Mouse (Mus musculus) neural tube, embryonic 11.5 days (tissue): Measurements from ENCODE around the gene Bcl2l12. TPM values are rescaled to one million over a fixed set of nuclear protein-coding genes. Genes with fewer than 3 reads are reported as not detected.
A peak's percentile ranks its signal among the peaks of the same experiment; 100 is the strongest.

Experiments
- ATAC-seq: fragments of 200-750 bp; cut with Nextera tagmentation; 2 replicates; pipeline ENCODE4 v1.8.0; 2017; ENCODE audit warnings: moderate number of reproducible peaks, mild to moderate bottlenecking, moderate TSS enrichment, moderate library complexity; ENCODE audit not compliant: insufficient read depth, low FRiP score, low TSS enrichment
- DNase-seq: peaks from one replicate; pipeline ENCODE4 v3.0.0-alpha.2; 2015; ENCODE audit warnings: low spot score
- H3K27ac ChIP-seq: fragments of 300-500 bp; sonication (generic); 2 replicates; pipeline ENCODE4 v1.5.1; 2014; ENCODE audit warnings: low read depth, mild to moderate bottlenecking, low read length
- H3K27me3 ChIP-seq: fragments of 300-500 bp; sonication (generic); 2 replicates; pipeline ENCODE4 v1.6.1; 2014; ENCODE audit warnings: mild to moderate bottlenecking, low read length, mixed read lengths; ENCODE audit not compliant: control insufficient read depth, insufficient read depth
- H3K36me3 ChIP-seq: fragments of 300-500 bp; sonication (generic); 2 replicates; pipeline ENCODE4 v1.6.1; 2014; ENCODE audit warnings: mild to moderate bottlenecking, low read length, moderate library complexity, mixed read lengths; ENCODE audit not compliant: control insufficient read depth, insufficient read depth
- H3K4me1 ChIP-seq: fragments of 300-500 bp; sonication (generic); 2 replicates; pipeline ENCODE4 v1.6.1; 2014; ENCODE audit warnings: low read length, mixed read lengths; ENCODE audit not compliant: control insufficient read depth, insufficient read depth
- H3K4me2 ChIP-seq: fragments of 300-500 bp; sonication (generic); 2 replicates; pipeline ENCODE4 v1.6.1; 2014; ENCODE audit warnings: low read depth, mild to moderate bottlenecking, moderate library complexity
- H3K4me3 ChIP-seq: fragments of 300-500 bp; sonication (generic); 2 replicates; pipeline ENCODE4 v1.5.1; 2014; ENCODE audit warnings: low read depth, low read length
- H3K9ac ChIP-seq: fragments of 300-500 bp; sonication (generic); 2 replicates; pipeline ENCODE4 v1.6.1; 2014; ENCODE audit warnings: mild to moderate bottlenecking, low read length
- H3K9me3 ChIP-seq: fragments of 300-500 bp; sonication (generic); 2 replicates; pipeline ENCODE4 v1.6.1; 2016; ENCODE audit warnings: low read length; ENCODE audit not compliant: control insufficient read depth
- WGBS: fragments of 180-500 bp; shearing (Covaris S2); extraction: QIAGEN DNeasy Blood & Tissue Kit; methylation state at CpG from one replicate; pipeline ENCODE4 v1.1.7; 2014; 5-methylcytosine and 5-hydroxymethylcytosine counted together
- polyA plus RNA-seq: library from polyadenylated mRNA; unstranded; fragments of >200 nt; fragmentation: Nextera tagmentation; extraction: Ambion mirVana; gene quantifications from 2 replicates; pipeline ENCODE4 v1.2.1, GENCODE M21; 2014

Gene Bcl2l12
- polyA plus RNA-seq, 1 experiment from 2014 or later, result 52.9 TPM

DNA sequence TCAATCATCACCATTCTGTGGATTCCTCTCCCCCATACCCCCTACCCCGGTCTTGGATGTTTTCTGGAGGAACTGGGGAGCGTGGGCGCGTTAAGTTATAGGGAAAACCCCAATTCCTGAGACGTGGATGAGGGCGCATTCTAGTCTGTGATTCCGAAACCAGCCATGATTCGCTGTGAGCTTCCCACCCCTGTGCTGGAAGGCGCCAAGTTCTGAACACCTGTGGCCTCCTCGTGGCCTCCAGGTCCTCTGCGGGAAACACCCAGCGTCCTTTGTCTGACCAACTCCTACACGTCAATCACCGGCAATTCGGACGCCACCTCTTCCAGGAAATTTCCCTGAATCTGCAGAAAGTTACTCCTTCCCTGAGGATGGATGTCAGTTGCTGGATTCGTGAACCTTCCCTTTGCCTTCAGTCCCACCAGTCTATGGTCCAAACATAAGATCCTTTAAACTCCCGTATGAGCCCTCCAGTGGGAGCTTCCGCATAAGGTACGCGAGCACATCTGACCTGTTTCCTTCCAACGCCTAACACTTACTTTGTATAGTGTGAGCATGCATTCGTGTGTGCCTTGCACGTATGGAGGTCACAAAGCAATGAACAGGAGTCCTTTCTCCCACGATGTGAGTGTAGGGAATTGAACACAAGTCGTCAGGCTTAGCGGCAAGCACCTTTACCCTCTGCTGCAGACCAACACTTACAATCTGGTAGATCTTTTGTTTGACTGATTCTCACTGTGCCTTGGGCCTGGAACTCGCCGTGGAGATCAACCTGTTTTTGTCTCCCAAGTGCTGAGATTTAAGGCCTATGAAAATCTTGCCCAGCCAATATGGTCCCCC, 11.4 kb downstream of the Bcl2l12 start:
- Histone ChIP-seq H3K9me3 (no peaks in the 10 kb centered on the region), H3K9ac (peak overlapping the region; percentile 82), H3K27ac (peak overlapping the region; percentile 88), H3K36me3 (peaks cover 6% of the 10 kb centered on the region), H3K27me3 (no peaks in the 10 kb centered on the region), H3K4me3 (peak overlapping the region; percentile 93), H3K4me2 (peak overlapping the region; percentile 53), H3K4me1 (peaks cover 8% of the 10 kb centered on the region)
- peak; percentile 25; the same call in 1 of the 2 replicates for ATAC-seq
- WGBS, result under 1% methylated on average over 29 of the region's 29 CpGs
- peak; percentile 26 for DNase-seq

- Histone ChIP-seq H3K4me1 (peaks cover 8% of the 10 kb centered on the region), H3K27ac (peak within 1 kb of the TSS; percentile 91), H3K9ac (peak within 1 kb of the TSS; percentile 95), H3K9me3 (no peaks in the 10 kb centered on the region), H3K4me2 (peak within 1 kb of the TSS; percentile 59), H3K4me3 (peak within 1 kb of the TSS; percentile 93), H3K36me3 (peaks cover 11% of the 10 kb centered on the region), H3K27me3 (no peaks in the 10 kb centered on the region)
- ATAC-seq (peak; percentile 94), DNase-seq (peak; percentile 98)
- WGBS, result 1% methylated on average over 40 of the region's 42 CpGs
Measured at GRCm38 (mm10) chr7:44986192-44986878, 12.2 kb downstream of the Bcl2l12 start, which contains the start of gene Prmt1. TSS of gene Prmt1 (minus strand) at chr7:44986568.

GRCm38 (mm10) chr7:44985595-44986191, 12.8 kb downstream of the Bcl2l12 start:
- peak overlapping the region; percentile 91 for H3K27ac ChIP-seq
- peak overlapping the region; percentile 95 for H3K9ac ChIP-seq
- DNase-seq (peak; percentile 86), ATAC-seq (peak; percentile 25)
- H3K27me3 ChIP-seq, result no peaks in the 10 kb centered on the region
- no peaks in the 10 kb centered on the region for H3K9me3 ChIP-seq
- H3K4me2 ChIP-seq, result peak overlapping the region; percentile 59
- H3K4me3 ChIP-seq, result peak overlapping the region; percentile 93
- WGBS, result under 1% methylated on average over 41 of the region's 45 CpGs
- peaks cover 16% of the 10 kb centered on the region for H3K36me3 ChIP-seq
- H3K4me1 ChIP-seq, result peaks cover 8% of the 10 kb centered on the region

- no peak overlapping the region for H3K27ac ChIP-seq
- H3K9me3 ChIP-seq, result no peaks in the 10 kb centered on the region
- 42% methylated on average over 3 of the region's 3 CpGs for WGBS
- no peak overlapping the region for H3K9ac ChIP-seq
- H3K4me1 ChIP-seq, result peaks cover 8% of the 10 kb centered on the region
- no peaks in the 10 kb centered on the region for H3K27me3 ChIP-seq
- peak overlapping the region; percentile 93 for H3K4me3 ChIP-seq
- peak overlapping the region; percentile 59 for H3K4me2 ChIP-seq
- no peak for ATAC-seq
- DNase-seq, result no peak
- H3K36me3 ChIP-seq, result peaks cover 22% of the 10 kb centered on the region
Measured at GRCm38 (mm10) chr7:44984833-44985164, 13.7 kb downstream of the Bcl2l12 start.

DNA sequence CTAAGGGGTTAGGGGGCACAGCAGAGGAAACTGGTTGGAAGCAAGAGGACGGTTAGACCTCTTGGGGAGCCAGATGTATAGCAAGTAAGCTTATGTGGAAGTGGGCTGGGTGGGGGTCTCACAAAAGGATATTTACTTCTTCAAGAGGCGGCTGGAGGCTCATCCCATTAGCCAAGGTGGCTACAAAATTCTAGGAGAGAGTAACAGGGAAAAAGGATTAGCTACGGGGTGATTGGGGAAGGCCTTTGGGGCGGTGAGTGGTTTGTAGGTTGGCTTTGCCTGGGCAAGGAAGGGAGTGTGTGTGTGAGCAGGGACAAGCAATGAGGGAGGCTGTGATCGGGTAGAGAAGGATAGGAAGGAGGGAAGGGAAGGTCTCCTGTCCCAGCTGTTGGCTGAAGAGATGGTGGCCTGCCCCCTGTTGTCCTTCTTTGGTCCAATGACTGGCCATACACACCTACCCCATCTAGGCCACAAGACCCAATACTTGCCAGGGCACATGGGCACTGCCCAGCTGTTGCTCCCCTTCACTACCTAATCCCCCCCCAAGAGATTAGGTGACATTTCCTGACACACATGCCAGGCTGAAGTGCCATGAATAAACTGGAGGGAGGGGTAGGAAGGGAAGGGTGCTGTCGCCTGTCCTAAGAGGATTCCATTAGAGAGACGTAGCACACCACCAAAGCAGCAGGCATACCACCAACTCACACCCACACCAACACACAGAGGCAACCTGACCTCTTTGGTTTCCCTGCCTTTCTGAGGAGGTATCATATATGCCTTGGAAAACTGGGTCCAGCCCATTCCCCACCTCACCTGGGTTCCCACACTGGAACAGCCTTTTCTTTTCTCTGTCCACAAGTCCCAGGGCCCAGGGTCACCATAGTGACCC, 14.3 kb downstream of the Bcl2l12 start:
- peak overlapping the region; percentile 59 for H3K4me2 ChIP-seq
- peaks cover 27% of the 10 kb centered on the region for H3K36me3 ChIP-seq
- H3K4me1 ChIP-seq, result peaks cover 8% of the 10 kb centered on the region

GRCm38 (mm10) chr7:44983085-44983484, 15.4 kb downstream of the Bcl2l12 start:
- ATAC-seq (no peak), DNase-seq (peak; percentile 88)
- Histone ChIP-seq H3K36me3 (peaks cover 35% of the 10 kb centered on the region), H3K27me3 (no peaks in the 10 kb centered on the region), H3K27ac (no peak overlapping the region), H3K4me1 (peaks cover 6% of the 10 kb centered on the region), H3K4me3 (no peak overlapping the region), H3K9ac (no peak overlapping the region), H3K4me2 (no peak overlapping the region), H3K9me3 (no peaks in the 10 kb centered on the region)
- 39% methylated on average over 6 of the region's 6 CpGs for WGBS

More for the DNA sequence above, 14.3 kb downstream of the Bcl2l12 start:
- Histone ChIP-seq H3K9ac (no peak overlapping the region; the same call in 1 of the 2 replicates), H3K9me3 (no peaks in the 10 kb centered on the region), H3K27me3 (no peaks in the 10 kb centered on the region), H3K27ac (0 out of 2 replicates have a peak overlapping the region, but pooled peaks have one; percentile 29), H3K4me3 (peak overlapping the region; percentile 93)
- ATAC-seq (no peak), DNase-seq (no peak)
- WGBS, result 88% methylated on average over 7 of the region's 7 CpGs

DNA sequence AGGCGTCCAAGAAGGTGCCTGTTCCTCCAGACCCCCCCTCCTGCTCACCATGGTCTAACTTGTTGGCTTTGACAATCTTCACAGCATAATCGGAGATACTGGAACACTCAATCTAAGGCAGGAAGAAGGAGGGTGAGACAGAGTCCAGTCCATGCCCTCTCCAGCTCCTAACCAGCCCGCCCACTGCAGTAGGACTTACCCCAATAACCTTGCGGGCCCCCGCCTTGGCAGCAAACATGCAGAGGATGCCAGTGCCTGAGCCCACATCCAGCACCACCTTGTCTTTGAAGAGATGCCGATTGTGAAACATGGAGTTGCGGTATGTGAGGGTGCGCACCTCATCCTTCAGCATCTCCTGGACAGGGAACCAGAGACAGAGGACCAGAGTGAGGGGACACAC, 17.0 kb downstream of the Bcl2l12 start:
- no peak overlapping the region for H3K4me2 ChIP-seq
- H3K36me3 ChIP-seq, result peaks cover 50% of the 10 kb centered on the region
- no peak overlapping the region for H3K27ac ChIP-seq
- DNase-seq, result no peak
- peaks cover 6% of the 10 kb centered on the region for H3K4me1 ChIP-seq
- no peaks in the 10 kb centered on the region for H3K9me3 ChIP-seq
- H3K9ac ChIP-seq, result no peak overlapping the region
- H3K4me3 ChIP-seq, result no peak overlapping the region
- H3K27me3 ChIP-seq, result no peaks in the 10 kb centered on the region
- WGBS, result 95% methylated on average over 8 of the region's 8 CpGs
- ATAC-seq, result no peak

DNA sequence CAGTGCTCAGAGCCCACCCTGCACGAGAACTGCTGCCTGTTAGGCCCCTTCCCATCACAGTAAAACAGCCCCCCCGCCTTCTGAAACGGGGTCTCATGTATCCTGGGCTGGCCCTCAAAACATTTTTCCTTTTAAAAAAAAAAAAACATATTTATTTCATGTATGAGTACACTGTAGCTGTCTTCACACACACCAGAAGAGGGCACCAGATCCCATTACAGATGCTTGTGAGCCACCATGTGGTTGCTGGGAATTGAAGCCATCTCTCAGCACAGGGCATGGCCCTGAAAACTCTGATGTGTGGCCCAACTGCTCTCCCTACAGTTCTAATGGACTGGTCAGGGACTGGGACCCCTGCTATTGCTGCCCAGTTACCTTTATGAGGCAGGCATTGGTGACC, 20.2 kb downstream of the Bcl2l12 start:
- H3K36me3 ChIP-seq, result peaks cover 48% of the 10 kb centered on the region
- H3K4me2 ChIP-seq, result no peak overlapping the region
- ATAC-seq, result no peak
- no peak overlapping the region for H3K27ac ChIP-seq
- WGBS, result 98% methylated on average over 3 of the region's 3 CpGs
- H3K4me3 ChIP-seq, result no peak overlapping the region
- DNase-seq, result no peak
- no peaks in the 10 kb centered on the region for H3K27me3 ChIP-seq
- no peak overlapping the region for H3K9ac ChIP-seq
- H3K4me1 ChIP-seq, result peaks cover 7% of the 10 kb centered on the region; the same call in 1 of the 2 replicates
- no peaks in the 10 kb centered on the region for H3K9me3 ChIP-seq
